Mouse (Mus musculus) mouse trophoblast stem cell (cell line): Measurements from ENCODE around the gene Gpkow.

ENCODE experiments used
- in situ Hi-C, 2 experiments: fragments of 300-500 bp; cut with MseI, MboI; formaldehyde crosslinking; loops; 2 replicates in 1 of 2; 3 replicates in 1 of 2; pipeline ENCODE4 v1.15.1; 2025

Gpkow gene

GRCm38 (mm10) chrX:7680864-7681263 is 16.1 kb upstream of the Gpkow start, which contains the start of gene Magix:
Magix (minus strand) TSS chrX:7681251.
- in situ Hi-C loops = no loop called here

GRCm38 (mm10) chrX:7688321-7688720 is 8.6 kb upstream of the Gpkow start:
- in situ Hi-C loops = no loop called here

- in situ Hi-C loops = no loop called here
Observed at GRCm38 (mm10) chrX:7690486-7690885, 6.4 kb upstream of the Gpkow start.

DNA sequence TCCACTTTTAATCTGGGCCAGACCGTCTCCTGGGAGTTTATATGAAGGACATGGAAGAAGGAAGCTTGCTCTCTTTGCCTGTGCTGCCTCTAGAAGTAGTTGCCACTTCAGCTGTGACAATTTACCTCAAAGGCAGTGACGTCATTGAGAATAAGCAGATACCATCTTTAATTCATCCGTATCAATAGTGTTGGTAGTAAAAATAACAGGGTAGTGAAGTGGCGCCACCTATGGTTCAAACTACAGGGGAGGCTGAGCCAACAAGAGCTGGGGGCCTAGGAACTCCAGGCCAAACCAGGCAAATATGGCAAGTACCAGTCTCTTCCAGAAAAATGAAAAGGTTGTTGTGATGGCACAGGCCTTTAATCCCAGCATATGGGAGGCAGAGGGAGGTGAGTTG is 4.1 kb upstream of the Gpkow start:
- in situ Hi-C loops = no loop called here

GRCm38 (mm10) chrX:7696520-7696919 is 411 bp upstream of the Gpkow start:
- in situ Hi-C loops = no loop called here

- in situ Hi-C loops = loop anchor here in 1 of 2 experiments (10.0 kb wide), 1 partner anchor 59 kb away; the partner anchor contains the start of gene Prickle3
Observed at GRCm38 (mm10) chrX:7713764-7714134, 16.8 kb downstream of the Gpkow start.

DNA sequence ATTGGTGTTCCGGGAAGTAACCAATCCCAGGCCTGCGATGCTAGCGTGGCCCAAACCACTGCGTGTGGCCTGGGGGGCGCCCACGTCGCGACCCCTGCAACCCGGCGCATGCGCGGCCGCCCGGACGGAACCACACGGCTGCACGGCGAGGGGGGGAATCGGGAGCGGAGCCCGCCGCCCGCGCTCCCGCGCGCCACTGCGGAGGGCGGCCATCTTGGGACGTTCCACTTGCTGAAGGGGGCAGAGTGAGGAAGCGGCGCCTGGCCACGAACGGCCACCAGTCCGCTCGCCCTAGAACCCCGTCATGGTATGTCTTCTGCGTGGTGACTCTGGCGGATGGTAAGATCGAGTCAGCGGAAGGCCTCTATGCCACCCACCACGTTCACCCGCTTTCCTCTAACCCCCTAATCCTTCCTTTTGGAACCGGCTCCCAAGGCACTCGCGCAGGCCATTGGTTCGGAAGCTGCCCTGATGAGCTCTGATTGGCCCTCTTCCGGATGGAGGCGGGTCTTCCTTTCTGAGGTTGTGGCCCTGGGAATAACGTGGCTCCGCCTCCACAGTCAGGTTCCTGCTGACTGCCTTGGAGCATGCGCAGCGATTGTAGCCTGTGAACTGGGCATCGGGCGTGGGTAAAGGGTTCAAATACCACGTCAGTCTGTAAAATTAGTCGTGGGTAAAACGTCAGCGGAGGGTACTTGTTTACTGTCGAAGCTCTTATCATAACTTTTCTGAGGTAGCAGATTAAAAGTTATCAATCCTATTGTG is 17.4 kb downstream of the Gpkow start, which contains the start of gene Wdr45:
TSS of gene Wdr45 (plus strand) at position 199 of the 765 bp plus-strand sequence.
- in situ Hi-C loops = loop anchor here in 1 of 2 experiments (10.0 kb wide), 1 partner anchor 60 kb away; the partner anchor contains the start of gene Prickle3

DNA sequence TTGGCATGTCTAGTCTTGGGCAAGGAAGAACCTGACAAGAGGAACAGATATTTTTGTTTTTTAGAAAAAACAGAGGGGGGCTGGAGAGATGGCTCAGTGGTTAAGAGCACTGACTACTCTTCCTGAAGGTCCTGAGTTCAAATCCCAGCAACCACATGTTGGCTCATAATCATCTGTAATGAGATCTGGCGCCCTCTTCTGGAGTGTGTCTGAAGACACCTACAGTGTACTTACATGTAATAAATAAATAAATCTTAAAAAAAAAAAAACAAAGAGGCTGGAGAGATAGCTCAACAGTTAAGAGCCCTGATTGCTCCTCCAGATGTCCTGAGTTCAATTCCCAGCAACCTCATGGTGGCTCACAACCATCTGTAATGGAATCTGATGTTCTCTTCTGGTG is 19.1 kb downstream of the Gpkow start:
- in situ Hi-C loops = loop anchor here in 1 of 2 experiments (10.0 kb wide), 1 partner anchor 61 kb away; the partner anchor contains the start of gene Prickle3

GRCm38 (mm10) chrX:7721514-7722281 is 24.8 kb downstream of the Gpkow start, which contains the start of gene Gm45208:
Gm45208 (plus strand) TSS chrX:7722245.
- in situ Hi-C loops = no loop called here

DNA sequence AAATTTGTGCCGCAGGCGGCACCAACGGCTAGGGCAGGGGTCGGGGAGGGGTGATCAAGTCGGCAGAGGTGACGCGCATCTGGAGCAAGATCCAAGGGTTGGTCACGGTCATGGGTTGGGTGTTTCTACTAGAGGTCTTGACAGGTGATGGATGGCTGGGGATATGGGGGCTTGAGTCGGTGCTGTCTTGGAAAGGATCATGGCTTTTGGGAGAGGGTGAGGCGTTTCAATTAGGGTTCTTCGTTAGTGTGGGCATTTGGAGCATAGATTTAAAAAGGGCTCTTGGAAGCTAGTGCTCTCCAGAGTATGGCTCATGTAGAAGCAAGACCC is 25.3 kb downstream of the Gpkow start:
- in situ Hi-C loops = no loop called here

DNA sequence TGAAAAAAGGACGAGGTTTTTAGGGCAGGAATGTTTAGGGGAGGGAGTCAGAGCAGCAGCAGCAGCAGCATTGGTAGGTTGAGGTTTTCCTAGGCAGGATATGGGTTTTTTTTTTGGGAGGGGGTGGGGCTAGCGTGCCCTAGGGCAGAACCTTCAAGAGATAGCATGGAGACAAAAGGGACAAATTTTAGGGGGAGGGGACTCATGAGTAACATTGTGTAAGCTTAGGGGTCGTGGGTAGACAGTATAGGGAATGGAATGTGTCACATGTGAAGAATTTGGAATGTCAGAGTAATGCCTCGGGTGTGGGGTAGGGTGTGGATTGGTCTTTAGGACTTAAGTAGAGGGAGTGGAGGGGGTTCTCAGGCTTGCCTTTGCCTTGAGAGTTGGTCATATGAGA is 25.8 kb downstream of the Gpkow start:
- in situ Hi-C loops = no loop called here

DNA sequence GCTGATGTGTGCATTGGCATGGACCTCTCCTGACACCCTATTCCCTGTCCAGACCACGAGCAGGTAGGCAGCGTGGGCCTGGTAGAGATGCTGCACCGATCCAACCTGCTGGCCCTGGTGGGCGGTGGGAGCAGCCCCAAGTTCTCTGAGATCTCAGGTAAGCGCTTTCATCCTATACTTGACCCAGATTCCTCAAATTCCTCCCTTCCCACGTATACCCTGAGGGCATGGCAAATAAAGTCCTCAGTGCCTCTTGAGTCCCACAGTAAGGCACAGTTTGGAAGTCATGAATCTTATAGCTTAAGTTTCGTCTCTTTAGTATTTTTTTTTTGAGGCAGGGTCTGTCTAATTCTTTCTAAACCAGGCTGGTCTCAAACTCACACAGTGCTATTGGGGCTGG is 27.2 kb downstream of the Gpkow start:
- in situ Hi-C loops = no loop called here

DNA sequence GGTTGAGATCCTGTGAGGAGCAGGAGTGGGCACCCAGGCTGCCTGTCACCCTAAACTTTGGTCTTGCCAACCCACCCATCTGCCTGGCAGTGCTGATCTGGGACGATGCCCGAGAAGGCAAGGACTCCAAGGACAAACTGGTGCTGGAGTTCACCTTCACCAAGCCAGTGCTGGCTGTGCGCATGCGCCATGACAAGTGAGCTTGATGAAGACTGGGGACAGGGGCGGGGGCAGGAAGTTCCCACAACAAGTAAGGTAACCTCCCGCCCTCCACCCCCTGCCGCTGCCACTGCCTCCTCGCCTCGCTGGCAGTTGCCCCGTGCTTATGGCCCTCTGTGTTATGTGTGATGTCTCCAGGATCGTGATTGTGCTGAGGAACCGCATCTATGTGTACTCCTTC is 28.9 kb downstream of the Gpkow start:
- in situ Hi-C loops = no loop called here

GRCm38 (mm10) chrX:7727176-7727575 is 30.2 kb downstream of the Gpkow start:
- in situ Hi-C loops = no loop called here

- in situ Hi-C loops = no loop called here
Observed at GRCm38 (mm10) chrX:7728215-7728921, 31.4 kb downstream of the Gpkow start, which contains the start of gene Praf2. Praf2 (plus strand) TSS chrX:7728439.

GRCm38 (mm10) chrX:7728922-7729265 is 32.0 kb downstream of the Gpkow start:
- in situ Hi-C loops = no loop called here

- in situ Hi-C loops = no loop called here
Observed at GRCm38 (mm10) chrX:7733571-7734156, 36.7 kb downstream of the Gpkow start.

DNA sequence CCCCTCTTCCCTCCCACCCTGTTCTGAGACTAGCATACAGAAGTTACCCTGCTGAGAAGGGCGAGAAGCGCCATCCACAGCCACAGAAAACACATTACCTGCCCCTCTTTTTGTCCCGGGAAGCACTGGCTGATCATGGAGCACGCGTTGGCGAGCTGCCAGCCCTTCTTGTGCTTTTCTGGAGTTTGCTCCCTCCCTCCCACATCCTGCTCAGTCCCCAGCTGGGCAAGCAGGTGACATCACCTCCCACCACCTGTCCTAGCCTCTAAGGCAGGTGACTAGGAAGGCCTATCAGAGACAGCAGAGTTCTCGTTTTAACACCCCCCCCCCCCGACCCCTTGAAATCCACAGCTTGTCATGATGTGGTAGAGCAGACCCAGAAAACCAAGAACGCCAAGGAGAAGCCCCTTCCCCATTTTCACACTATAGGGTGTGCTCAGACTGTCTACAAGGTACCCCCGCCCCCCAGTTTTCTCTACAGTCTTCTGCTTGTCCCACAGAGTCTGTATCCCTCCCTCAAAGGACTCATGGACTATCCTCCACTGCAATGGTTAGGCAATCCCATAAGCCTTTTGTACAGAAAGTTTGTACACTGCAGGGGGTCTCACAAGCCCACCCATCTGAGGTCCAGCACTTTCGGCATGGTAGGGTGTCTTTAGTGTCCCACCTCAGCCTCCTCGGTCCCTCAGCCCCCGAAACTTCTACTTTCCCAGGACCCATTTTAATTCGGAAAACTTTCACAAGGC is 42.6 kb downstream of the Gpkow start:
- in situ Hi-C loops = no loop called here

DNA sequence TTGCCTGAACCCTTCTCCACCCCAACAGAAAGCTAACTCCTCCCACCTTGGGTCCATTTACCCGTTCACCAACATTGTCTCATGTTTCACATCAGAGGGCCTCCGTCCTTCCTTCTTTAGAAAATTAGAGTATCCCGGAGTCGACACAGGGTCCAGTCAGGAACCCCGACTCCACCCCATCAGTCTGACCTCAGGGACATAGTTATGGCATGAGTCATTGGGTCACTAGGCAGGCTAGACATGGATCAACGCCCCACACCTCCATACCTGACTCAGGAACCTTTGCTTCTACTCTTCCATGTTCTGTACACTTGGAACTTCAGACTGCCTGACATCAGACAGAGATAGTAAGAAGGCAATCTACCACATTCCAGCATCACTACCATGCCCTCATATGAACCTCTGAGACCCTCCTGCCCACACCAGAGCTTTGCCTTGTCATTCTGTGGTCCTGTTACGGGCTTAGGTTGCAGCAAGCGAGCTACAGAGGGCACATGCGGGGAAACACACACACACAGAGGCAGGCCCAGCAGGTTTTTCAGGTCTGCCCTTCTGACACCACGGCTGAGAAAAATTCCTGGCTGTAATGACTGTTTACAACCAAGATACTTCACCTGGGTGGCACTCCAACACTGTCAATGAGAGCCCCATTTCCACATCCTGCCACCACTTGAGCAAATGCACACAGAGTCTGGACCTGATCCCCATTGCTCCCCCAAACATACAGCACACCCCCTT is 43.3 kb downstream of the Gpkow start:
- in situ Hi-C loops = no loop called here

DNA sequence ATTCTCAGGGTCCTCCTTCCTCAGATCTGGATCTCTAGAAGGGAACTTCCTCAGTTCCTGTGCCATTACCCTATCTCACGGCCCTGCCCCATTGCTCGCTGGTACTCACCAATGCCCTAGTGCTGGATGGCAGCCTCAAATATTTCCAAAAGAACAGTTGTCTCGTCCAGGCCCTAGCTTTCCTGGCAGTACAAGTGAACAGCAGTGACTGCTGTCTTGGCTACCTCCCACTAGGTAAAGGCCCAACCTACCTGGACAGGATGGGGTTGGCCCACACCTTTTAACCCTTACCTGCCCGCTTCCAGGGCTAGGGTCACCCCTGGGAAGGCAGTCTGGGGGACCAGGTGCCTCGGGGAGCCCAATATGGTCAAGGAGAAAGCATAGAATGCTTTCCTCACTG is 44.2 kb downstream of the Gpkow start:
- in situ Hi-C loops = no loop called here
